Mouse (Mus musculus) CH12.LX (cell line): ENCODE data around the gene Wdfy3. TPM values are rescaled to one million over a fixed set of nuclear protein-coding genes. Genes with fewer than 3 reads are reported as not detected.
"Not testable (repeated sequence)": the region's sequence is repeated elsewhere in the genome, so short reads cannot be mapped to it uniquely, and the experiment has no call there.

Source experiments
- DNase-seq: peaks from one replicate; pipeline ENCODE4 v3.0.0-alpha.2; 2013; ENCODE audit errors: extremely low read depth
- H3K27ac ChIP-seq: 2 replicates; pipeline ENCODE4 v1.5.1; 2012; ENCODE audit warnings: low read depth, mild to moderate bottlenecking, control low read depth, moderate library complexity; ENCODE audit not compliant: insufficient read depth
- H3K27me3 ChIP-seq: replicated peaks from 2 replicates; pipeline ENCODE3; 2012; ENCODE audit warnings: inconsistent platforms
- H3K36me3 ChIP-seq, 2 experiments: replicated peaks in 1 of 2; 2 replicates each; pipeline versions ENCODE3 to v1.6.1; 2012; ENCODE audit warnings: inconsistent platforms in 1 of 2, low read length in 1 of 2, mild to moderate bottlenecking in 1 of 2, mixed read lengths in 1 of 2, moderate library complexity in 1 of 2; ENCODE audit not compliant: control insufficient read depth in 1 of 2, insufficient read depth in 1 of 2
- H3K4me1 ChIP-seq, 2 experiments: 2 replicates each; pipeline ENCODE4 v1.6.1; 2012; ENCODE audit warnings: inconsistent platforms in 1 of 2, moderate library complexity in 1 of 2; ENCODE audit not compliant: insufficient read depth in 2 of 2, control insufficient read depth in 1 of 2
- H3K4me2 ChIP-seq: 2 replicates; pipeline ENCODE4 v1.6.1; 2012; ENCODE audit warnings: low read depth, mild to moderate bottlenecking, control low read depth; ENCODE audit not compliant: poor library complexity, insufficient read depth, severe bottlenecking
- H3K4me3 ChIP-seq, 3 experiments: fragments of 150-350 bp in 1 of 3; sonication (generic) in 1 of 3; replicated peaks in 1 of 3; 2 replicates each; pipeline versions ENCODE3 to v1.5.1; 2011 to 2012; ENCODE audit warnings: low read depth in 2 of 3, low read length in 2 of 3, mild to moderate bottlenecking in 2 of 3, moderate library complexity in 2 of 3, control low read depth in 1 of 3, improper control_type of control experiment in 1 of 3, inconsistent platforms in 1 of 3, mixed read lengths in 1 of 3; ENCODE audit not compliant: poor library complexity in 1 of 3
- H3K79me2 ChIP-seq: replicated peaks from 2 replicates; pipeline ENCODE4 v1.6.1; 2012; ENCODE audit warnings: mild to moderate bottlenecking, moderate library complexity; ENCODE audit not compliant: control insufficient read depth, poor library complexity, insufficient read depth, severe bottlenecking; ENCODE audit errors: extremely low read depth
- H3K9ac ChIP-seq: 2 replicates; pipeline ENCODE4 v1.6.1; 2012; ENCODE audit warnings: low read depth, mild to moderate bottlenecking, control low read depth, moderate library complexity; ENCODE audit not compliant: insufficient read depth
- H3K9me3 ChIP-seq: replicated peaks from 2 replicates; pipeline ENCODE3; 2012; ENCODE audit warnings: low read length, inconsistent platforms, mixed read lengths
- CHD2 ChIP-seq: IDR thresholded peaks from 2 replicates; pipeline ENCODE4 v1.6.1; 2011; ENCODE audit warnings: low read length, improper control_type of control experiment
- CTCF ChIP-seq, 2 experiments: IDR thresholded peaks in 1 of 2; conservative IDR thresholded peaks in 1 of 2; 2 replicates each; pipeline ENCODE4 v1.5.1; 2011 to 2012; ENCODE audit warnings: low read depth in 2 of 2, low read length in 2 of 2, improper control_type of control experiment in 1 of 2, inconsistent platforms in 1 of 2, mild to moderate bottlenecking in 1 of 2, moderate library complexity in 1 of 2
- GABPA ChIP-seq: IDR thresholded peaks from 2 replicates; pipeline ENCODE4 v1.6.1; 2012; ENCODE audit warnings: low read depth, low read length, improper control_type of control experiment, inconsistent platforms; ENCODE audit not compliant: insufficient replicate concordance
- JUN ChIP-seq: IDR thresholded peaks from 2 replicates; pipeline ENCODE4 v1.6.1; 2011; ENCODE audit warnings: low read depth, mild to moderate bottlenecking, low read length, improper control_type of control experiment, moderate library complexity; ENCODE audit not compliant: insufficient read depth
- KAT2A ChIP-seq: IDR thresholded peaks from 2 replicates; pipeline ENCODE4 v1.6.1; 2012; ENCODE audit warnings: low read length, improper control_type of control experiment, inconsistent platforms; ENCODE audit not compliant: insufficient replicate concordance
- MAFK ChIP-seq: IDR thresholded peaks from 2 replicates; pipeline ENCODE4 v1.6.1; 2011; ENCODE audit warnings: low read length, improper control_type of control experiment; ENCODE audit not compliant: insufficient replicate concordance
- MAX ChIP-seq: IDR thresholded peaks from 2 replicates; pipeline ENCODE4 v1.6.1; 2011; ENCODE audit warnings: low read length, improper control_type of control experiment
- MAZ ChIP-seq: IDR thresholded peaks from 2 replicates; pipeline ENCODE4 v1.6.1; 2012; ENCODE audit warnings: low read depth, mild to moderate bottlenecking, inconsistent platforms, low read length, improper control_type of control experiment, moderate library complexity
- MEF2A ChIP-seq: IDR thresholded peaks from 2 replicates; pipeline ENCODE4 v1.6.1; 2014; ENCODE audit warnings: low read depth, mild to moderate bottlenecking, inconsistent platforms, low read length, improper control_type of control experiment, borderline replicate concordance
- NRF1 ChIP-seq: IDR thresholded peaks from 2 replicates; pipeline ENCODE4 v1.6.1; 2014; ENCODE audit warnings: low read depth, mild to moderate bottlenecking, inconsistent platforms, low read length, improper control_type of control experiment, moderate library complexity
- POLR2AphosphoS2 ChIP-seq: IDR thresholded peaks from 2 replicates; pipeline ENCODE4 v1.6.1; 2011; ENCODE audit warnings: low read depth, low read length, improper control_type of control experiment
- TCF12 ChIP-seq: IDR thresholded peaks from 2 replicates; pipeline ENCODE4 v1.6.1; 2014; ENCODE audit warnings: low read depth, mild to moderate bottlenecking, inconsistent platforms, low read length, improper control_type of control experiment
- UBTF ChIP-seq: IDR thresholded peaks from 2 replicates; pipeline ENCODE4 v1.6.1; 2012; ENCODE audit warnings: low read depth, mild to moderate bottlenecking, inconsistent platforms, low read length, improper control_type of control experiment, moderate library complexity
- USF2 ChIP-seq: conservative IDR thresholded peaks from 2 replicates; pipeline ENCODE4 v1.6.1; 2011; ENCODE audit warnings: low read depth, low read length, improper control_type of control experiment
- ZKSCAN1 ChIP-seq: IDR thresholded peaks from 2 replicates; pipeline ENCODE4 v1.6.1; 2012; ENCODE audit warnings: low read depth, inconsistent platforms, low read length, improper control_type of control experiment, borderline replicate concordance
- ZNF384 ChIP-seq: IDR thresholded peaks from 2 replicates; pipeline ENCODE4 v1.6.1; 2012; ENCODE audit warnings: low read depth, low read length, improper control_type of control experiment, inconsistent platforms
- dilution Hi-C: fragments of 300-500 bp; cut with MboI; formaldehyde crosslinking; loops from 2 replicates; pipeline ENCODE4 v1.14.3; 2020; ENCODE audit warnings: low sequenced_read_pairs; ENCODE audit not compliant: extremely low pct_unique_long_range_greater_than_20kb, extremely low pct_ligation_motif_present
- in situ Hi-C: fragments of 300-500 bp; cut with MboI; formaldehyde crosslinking; loops from 3 replicates; pipeline ENCODE4 v1.14.3; 2019; ENCODE audit warnings: low sequenced_read_pairs, low pct_ligation_motif_present, low pct_unique_long_range_greater_than_20kb, mixed read lengths
- polyA plus RNA-seq: library from polyadenylated mRNA; unstranded; fragments of >175 nt; gene quantifications from 2 replicates; pipeline ENCODE4 v1.2.1, GENCODE M21; 2012; ENCODE audit warnings: low read depth; ENCODE audit not compliant: insufficient read length
- total RNA-seq, 2 experiments: library from RNA; depleted of rRNA; stranded (reverse); fragments of 300-350 nt in 1 of 2; fragments of >200 nt in 1 of 2; gene quantifications; 2 replicates each; pipeline ENCODE4 v1.2.3; 2012 to 2014

The Wdfy3 gene
- total and polyA plus RNA-seq, 3 experiments, result not detected

GRCm38 (mm10) chr5:101979594-101979993 lies 90.1 kb downstream of the Wdfy3 start:
- dilution Hi-C loops, result no loop called here
- H3K4me2 ChIP-seq, result no peak overlapping the region
- DNase-seq, result no peak
- H3K4me1 ChIP-seq, result no peaks in the 10 kb centered on the region
- no peak overlapping the region for H3K9ac ChIP-seq
- in situ Hi-C loops, result no loop called here
- no peak overlapping the region for H3K27ac ChIP-seq
- H3K79me2 ChIP-seq, result no peaks in the 10 kb centered on the region
- TF ChIP-seq NRF1 (no peak), CTCF (conservative IDR thresholded peaks at IDR 0.05 in 1 of 2, IDR thresholded peaks at IDR 0.05 in 1 of 2; ENCODE audit: low read depth in 2 of 2, low read length in 2 of 2) (no peak), CHD2 (no peak), JUN (no peak), MEF2A (no peak), MAFK (no peak), KAT2A (no peak), GABPA (no peak), USF2 (no peak), UBTF (no peak), MAX (no peak), POLR2AphosphoS2 (no peak), TCF12 (no peak), ZKSCAN1 (no peak), ZNF384 (no peak), MAZ (no peak)
- no peaks in the 10 kb centered on the region for H3K36me3 ChIP-seq
- peaks cover 56% of the 10 kb centered on the region for H3K9me3 ChIP-seq
- H3K4me3 ChIP-seq, result no peak overlapping the region
- no peaks in the 10 kb centered on the region for H3K27me3 ChIP-seq

- in situ Hi-C loops, H3K4me2 ChIP-seq, H3K79me2 ChIP-seq, H3K36me3 ChIP-seq, H3K27ac ChIP-seq, DNase-seq, H3K9ac ChIP-seq, dilution Hi-C loops, H3K4me3 ChIP-seq, H3K4me1 ChIP-seq, H3K27me3 ChIP-seq: not testable (repeated sequence)
- peaks cover 47% of the 10 kb centered on the region for H3K9me3 ChIP-seq
Observed at GRCm38 (mm10) chr5:101972594-101972993, 97.1 kb downstream of the Wdfy3 start.
